Mouse (Mus musculus) cortical plate, adult 2 months (tissue): ENCODE results near the gene Aplf. TPM values are rescaled to one million over a fixed set of nuclear protein-coding genes. Genes with fewer than 3 reads are reported as not detected.

Source experiments
- H3K27ac ChIP-seq: fragments of 200-500 bp; 2 replicates; pipeline ENCODE4 v1.5.1; 2012; ENCODE audit warnings: low read length, control low read depth, inconsistent platforms; ENCODE audit not compliant: insufficient read depth
- H3K4me1 ChIP-seq: fragments of 200-500 bp; 2 replicates; pipeline ENCODE4 v1.6.1; 2011; ENCODE audit warnings: low read length; ENCODE audit not compliant: control insufficient read depth, insufficient read depth
- H3K4me3 ChIP-seq: fragments of 200-500 bp; 2 replicates; pipeline ENCODE4 v1.5.1; 2011; ENCODE audit warnings: mild to moderate bottlenecking, low read length, control low read depth; ENCODE audit not compliant: insufficient read depth
- CTCF ChIP-seq: fragments of 200-500 bp; IDR thresholded peaks from 2 replicates; pipeline ENCODE4 v1.5.1; 2011; ENCODE audit warnings: mild to moderate bottlenecking, control low read depth, low read length; ENCODE audit not compliant: insufficient read depth; ENCODE audit errors: extremely low read depth
- POLR2A ChIP-seq: fragments of 200-500 bp; IDR thresholded peaks from 2 replicates; pipeline ENCODE4 v1.6.1; 2011; ENCODE audit warnings: mild to moderate bottlenecking, low read length, control low read depth; ENCODE audit not compliant: insufficient read depth; ENCODE audit errors: extremely low read depth
- polyA plus RNA-seq: library from polyadenylated mRNA; depleted of rRNA; stranded (reverse); fragments of >200 nt; gene quantifications from 2 replicates; pipeline ENCODE4 v1.2.3, GENCODE M21; 2012; rRNA removed

Gene Aplf
- polyA plus RNA-seq, 1 experiment: 5.0 TPM

- Histone ChIP-seq H3K27ac (no peak overlapping the region), H3K4me3 (no peak overlapping the region), H3K4me1 (no peaks in the 10 kb centered on the region)
- TF ChIP-seq POLR2A (no peak), CTCF (no peak)
Measured at GRCm38 (mm10) chr6:87597116-87597833, 74.7 kb downstream of the Aplf start.

GRCm38 (mm10) chr6:87594188-87594587 lies 77.8 kb downstream of the Aplf start:
- Histone ChIP-seq H3K4me1 (no peaks in the 10 kb centered on the region), H3K27ac (no peak overlapping the region), H3K4me3 (no peak overlapping the region)
- no peak for TF ChIP-seq CTCF
- TF ChIP-seq POLR2A: no peak

GRCm38 (mm10) chr6:87590394-87591281 lies 81.4 kb downstream of the Aplf start, which contains the start of gene Prokr1:
Gene Prokr1, minus strand, starts transcription at chr6:87590743.
- no peaks in the 10 kb centered on the region for H3K4me1 ChIP-seq
- H3K27ac ChIP-seq: no peak within 1 kb of the TSS
- no peak for TF ChIP-seq CTCF
- no peak for TF ChIP-seq POLR2A
- peak within 1 kb of the TSS; percentile 35 for H3K4me3 ChIP-seq

- TF ChIP-seq POLR2A (no peak), CTCF (no peak)
- Histone ChIP-seq H3K4me1 (no peaks in the 10 kb centered on the region), H3K27ac (no peak overlapping the region), H3K4me3 (peak overlapping the region; percentile 35; the same call in 1 of the 2 replicates)
Measured at GRCm38 (mm10) chr6:87589718-87590393, 82.1 kb downstream of the Aplf start.

- H3K27ac ChIP-seq: no peak overlapping the region
- H3K4me1 ChIP-seq: no peaks in the 10 kb centered on the region
- TF ChIP-seq POLR2A (no peak), CTCF (no peak)
- H3K4me3 ChIP-seq: no peak overlapping the region
Measured at GRCm38 (mm10) chr6:87583991-87584390, 88.0 kb downstream of the Aplf start.

GRCm38 (mm10) chr6:87583183-87583611 lies 88.8 kb downstream of the Aplf start:
- Histone ChIP-seq H3K4me3 (no peak overlapping the region), H3K4me1 (no peaks in the 10 kb centered on the region)
- no peak for TF ChIP-seq CTCF
- TF ChIP-seq POLR2A: no peak

GRCm38 (mm10) chr6:87582456-87582855 lies 89.5 kb downstream of the Aplf start:
- Histone ChIP-seq H3K4me3 (no peak overlapping the region), H3K27ac (no peak overlapping the region), H3K4me1 (no peaks in the 10 kb centered on the region)
- no peak for TF ChIP-seq POLR2A
- no peak for TF ChIP-seq CTCF

More at GRCm38 (mm10) chr6:87583183-87583611, 88.8 kb downstream of the Aplf start:
- H3K27ac ChIP-seq: no peak overlapping the region

GRCm38 (mm10) chr6:87581581-87581980 lies 90.4 kb downstream of the Aplf start:
- TF ChIP-seq POLR2A (no peak), CTCF (no peak)
- Histone ChIP-seq H3K4me3 (no peak overlapping the region), H3K4me1 (no peaks in the 10 kb centered on the region), H3K27ac (no peak overlapping the region)

- H3K4me1 ChIP-seq: no peaks in the 10 kb centered on the region
- no peak overlapping the region for H3K4me3 ChIP-seq
- no peak for TF ChIP-seq POLR2A
- no peak for TF ChIP-seq CTCF
- H3K27ac ChIP-seq: no peak overlapping the region
Measured at GRCm38 (mm10) chr6:87581071-87581470, 90.9 kb downstream of the Aplf start.

Other genes with a start within 250 kb of the Aplf start
- gene Bmp10, start 243.2 kb downstream of the Aplf start, polyA plus RNA-seq: not detected in 2 replicates
- 6.2 and 7.0 TPM in 2 replicates for gene Arhgap25, start 138.9 kb downstream of the Aplf start, polyA plus RNA-seq
- 0.04 and 0.13 TPM in 2 replicates for gene Prokr1, start 81.5 kb downstream of the Aplf start, polyA plus RNA-seq
- gene Efcc1, start 58.7 kb upstream of the Aplf start, polyA plus RNA-seq: 6.3 and 6.7 TPM in 2 replicates
- gene Gp9, start 105.9 kb upstream of the Aplf start, polyA plus RNA-seq: 1.6 and 1.7 TPM in 2 replicates
- gene Rab43, start 140.0 kb upstream of the Aplf start, polyA plus RNA-seq: 13.9 and 14.4 TPM in 2 replicates
- gene Gm45140, start 163.6 kb upstream of the Aplf start, polyA plus RNA-seq: 4.3 and 5.6 TPM in 2 replicates
- 25.1 and 30.5 TPM in 2 replicates for gene Isy1, start 166.6 kb upstream of the Aplf start, polyA plus RNA-seq
- gene Cnbp, start 178.9 kb upstream of the Aplf start, polyA plus RNA-seq: 303 and 320 TPM in 2 replicates
- gene Copg1, start 215.6 kb upstream of the Aplf start, polyA plus RNA-seq: 163 and 165 TPM in 2 replicates
- gene Hmces, start 241.7 kb upstream of the Aplf start, polyA plus RNA-seq: 39.8 and 44.0 TPM in 2 replicates